Mouse (Mus musculus): ENCODE results near the gene Mrps33. TPM values are rescaled to one million over a fixed set of nuclear protein-coding genes. Genes with fewer than 3 reads are reported as not detected.

Mrps33 gene
- 69.7 and 88.6 TPM in 2 replicates for total RNA-seq (2012; rRNA removed)

DNA sequence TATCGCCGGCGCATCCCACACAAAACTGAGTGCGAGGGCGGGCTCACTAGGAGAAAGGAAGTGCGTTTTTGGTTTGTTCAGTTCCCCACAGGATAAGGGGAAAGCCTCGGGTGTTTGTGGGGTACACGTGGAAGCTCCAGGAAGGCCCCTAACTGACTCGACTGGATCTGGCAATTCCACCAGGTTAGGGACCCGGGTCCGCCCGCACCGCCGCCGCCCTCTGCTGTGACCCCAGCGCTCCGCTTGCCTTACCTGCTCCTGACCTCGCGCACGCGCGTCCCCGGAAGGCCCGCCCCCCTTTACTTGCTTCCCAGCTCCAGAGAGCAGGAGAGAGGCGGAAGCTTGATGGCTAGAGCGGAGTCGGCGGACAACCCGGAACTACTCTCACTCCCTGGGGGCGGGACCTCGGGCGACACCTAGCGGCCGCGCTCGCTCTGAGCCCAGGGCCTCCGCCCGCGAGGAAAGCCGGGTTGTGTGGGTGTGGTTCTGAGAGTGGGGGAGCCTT, at the start of gene Mrps33:
Gene Mrps33 (minus strand): TSS at position 377 of the 505 bp plus-strand sequence.
- DNase-seq (ENCODE audit: low read depth, low spot score) = peak; percentile 91
- Histone ChIP-seq H3K36me3 (ENCODE audit: control insufficient read depth, insufficient read depth, low read length, poor library complexity, severe bottlenecking) (no peaks in the 10 kb centered on the region), H3K9me3 (ENCODE audit: control insufficient read depth, insufficient read depth, low read depth, low read length) (no peaks in the 10 kb centered on the region), H3K4me3 (ENCODE audit: insufficient read depth in 1 of 2, low read depth in 1 of 2, low read length in 2 of 2, poor library complexity in 1 of 2, severe bottlenecking in 1 of 2) (peak within 1 kb of the TSS; percentile 79 to 83), H3K4me1 (ENCODE audit: control insufficient read depth in 2 of 2, insufficient read depth in 2 of 2, low read length in 2 of 2, poor library complexity in 1 of 2) (no peaks in the 10 kb centered on the region), H3K27ac (ENCODE audit: insufficient read depth, low read depth, low read length, poor library complexity, severe bottlenecking) (peak within 1 kb of the TSS; percentile 34; the same call in 1 of the 2 replicates), H3K9ac (ENCODE audit: insufficient read depth, low read depth, low read length, poor library complexity, severe bottlenecking) (peak within 1 kb of the TSS; percentile 87)
- in situ Hi-C loops (cut with MboI; ENCODE audit: low sequenced_read_pairs in 2 of 2, unreplicated experiment in 2 of 2) = no loop called here
- TF ChIP-seq ZNF384 (IDR thresholded peaks at IDR 0.05; ENCODE audit: low read depth, low read length) = no peak
- TF ChIP-seq HCFC1 (IDR thresholded peaks at IDR 0.05; ENCODE audit: borderline replicate concordance, insufficient read depth, low read length) = peak; percentile 84
- TF ChIP-seq ZC3H11A (IDR thresholded peaks at IDR 0.05; ENCODE audit: borderline replicate concordance, low read depth, low read length) = no peak
- no peak for TF ChIP-seq MAFK (IDR thresholded peaks at IDR 0.05; ENCODE audit: insufficient read depth, low read depth, low read length)
- 0 out of 2 replicates have a peak, but pooled peaks have one; percentile 36 for TF ChIP-seq CHD2 (IDR thresholded peaks at IDR 0.05; ENCODE audit: low read depth, low read length)

DNA sequence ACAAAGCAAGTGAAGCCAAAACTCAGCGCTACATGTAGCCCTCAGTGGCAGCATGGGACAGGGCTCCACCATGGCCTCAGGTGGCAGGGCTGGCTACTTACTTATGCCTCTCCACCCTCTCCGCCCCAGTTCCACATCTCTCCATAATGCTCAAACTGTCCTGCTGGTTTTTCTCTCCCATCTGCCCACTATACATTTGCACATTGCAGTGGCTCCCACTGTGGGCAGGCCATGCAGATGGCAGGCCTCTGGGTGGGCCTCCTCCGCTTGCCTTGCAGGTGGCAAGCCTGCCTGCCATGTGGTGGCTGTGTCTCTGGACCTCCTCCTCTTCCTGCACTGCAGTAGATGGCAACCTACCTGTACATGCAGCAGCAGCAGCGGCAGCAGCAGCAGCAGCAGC, 38.9 kb upstream of the Mrps33 start:
- H3K36me3 ChIP-seq (ENCODE audit: control insufficient read depth, insufficient read depth, low read length, poor library complexity, severe bottlenecking) = no peaks in the 10 kb centered on the region
- H3K9me3 ChIP-seq (ENCODE audit: control insufficient read depth, insufficient read depth, low read depth, low read length) = no peaks in the 10 kb centered on the region

DNA sequence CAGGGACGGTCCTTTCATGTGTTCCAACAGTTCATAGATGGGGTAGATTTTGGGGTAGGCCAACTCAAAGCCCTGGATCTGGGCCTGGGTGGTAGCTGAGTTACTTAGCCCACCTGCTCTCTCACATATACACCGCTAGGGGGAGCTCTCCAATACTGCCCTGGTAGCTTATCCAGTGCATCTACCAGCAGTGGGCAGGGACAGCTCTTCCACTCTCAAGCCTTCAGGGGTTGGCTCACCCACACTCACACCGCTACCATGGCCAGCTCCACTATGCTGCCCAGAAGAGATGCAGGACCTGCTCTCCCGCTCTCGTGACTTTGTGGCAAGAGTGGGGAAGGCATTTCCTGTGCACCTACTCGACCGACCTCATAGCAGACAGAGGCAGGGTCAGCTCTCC, 38.0 kb upstream of the Mrps33 start:
- no peaks in the 10 kb centered on the region; a peak in 1 of 4 replicates for H3K4me1 ChIP-seq (ENCODE audit: control insufficient read depth in 2 of 2, insufficient read depth in 2 of 2, low read length in 2 of 2, poor library complexity in 1 of 2)
- H3K4me3 ChIP-seq (ENCODE audit: insufficient read depth in 1 of 2, low read depth in 1 of 2, low read length in 2 of 2, poor library complexity in 1 of 2, severe bottlenecking in 1 of 2) = peak overlapping the region in 1 of 2 experiments; percentile 14; a peak in 1 of 4 replicates
- in situ Hi-C loops (cut with MboI; ENCODE audit: low sequenced_read_pairs in 2 of 2, unreplicated experiment in 2 of 2) = no loop called here
- H3K9ac ChIP-seq (ENCODE audit: insufficient read depth, low read depth, low read length, poor library complexity, severe bottlenecking) = no peak overlapping the region
- peak; percentile 66; the same call in 1 of the 2 replicates for TF ChIP-seq ZC3H11A (IDR thresholded peaks at IDR 0.05; ENCODE audit: borderline replicate concordance, low read depth, low read length)
- peak; percentile 48; the same call in 1 of the 2 replicates for TF ChIP-seq MAFK (IDR thresholded peaks at IDR 0.05; ENCODE audit: insufficient read depth, low read depth, low read length)
- no peak for TF ChIP-seq ZNF384 (IDR thresholded peaks at IDR 0.05; ENCODE audit: low read depth, low read length)
- TF ChIP-seq HCFC1 (IDR thresholded peaks at IDR 0.05; ENCODE audit: borderline replicate concordance, insufficient read depth, low read length) = no peak
- H3K36me3 ChIP-seq (ENCODE audit: control insufficient read depth, insufficient read depth, low read length, poor library complexity, severe bottlenecking) = no peaks in the 10 kb centered on the region
- DNase-seq (ENCODE audit: low read depth, low spot score) = peak; percentile 63
- H3K27ac ChIP-seq (ENCODE audit: insufficient read depth, low read depth, low read length, poor library complexity, severe bottlenecking) = no peak overlapping the region
- no peaks in the 10 kb centered on the region for H3K9me3 ChIP-seq (ENCODE audit: control insufficient read depth, insufficient read depth, low read depth, low read length)

More for the DNA sequence above, 38.9 kb upstream of the Mrps33 start:
- no peak overlapping the region for H3K27ac ChIP-seq (ENCODE audit: insufficient read depth, low read depth, low read length, poor library complexity, severe bottlenecking)
- H3K4me3 ChIP-seq (ENCODE audit: insufficient read depth in 1 of 2, low read depth in 1 of 2, low read length in 2 of 2, poor library complexity in 1 of 2, severe bottlenecking in 1 of 2) = no peak overlapping the region
- no peak for TF ChIP-seq ZC3H11A (IDR thresholded peaks at IDR 0.05; ENCODE audit: borderline replicate concordance, low read depth, low read length)
- TF ChIP-seq HCFC1 (IDR thresholded peaks at IDR 0.05; ENCODE audit: borderline replicate concordance, insufficient read depth, low read length) = no peak
- TF ChIP-seq CHD2 (IDR thresholded peaks at IDR 0.05; ENCODE audit: low read depth, low read length) = no peak
- TF ChIP-seq ZNF384 (IDR thresholded peaks at IDR 0.05; ENCODE audit: low read depth, low read length) = no peak
- TF ChIP-seq MAFK (IDR thresholded peaks at IDR 0.05; ENCODE audit: insufficient read depth, low read depth, low read length) = no peak
- in situ Hi-C loops (cut with MboI; ENCODE audit: low sequenced_read_pairs in 2 of 2, unreplicated experiment in 2 of 2) = no loop called here
- no peak for DNase-seq (ENCODE audit: low read depth, low spot score)
- H3K9ac ChIP-seq (ENCODE audit: insufficient read depth, low read depth, low read length, poor library complexity, severe bottlenecking) = no peak overlapping the region
- H3K4me1 ChIP-seq (ENCODE audit: control insufficient read depth in 2 of 2, insufficient read depth in 2 of 2, low read length in 2 of 2, poor library complexity in 1 of 2) = no peaks in the 10 kb centered on the region; a peak in 1 of 4 replicates

DNA sequence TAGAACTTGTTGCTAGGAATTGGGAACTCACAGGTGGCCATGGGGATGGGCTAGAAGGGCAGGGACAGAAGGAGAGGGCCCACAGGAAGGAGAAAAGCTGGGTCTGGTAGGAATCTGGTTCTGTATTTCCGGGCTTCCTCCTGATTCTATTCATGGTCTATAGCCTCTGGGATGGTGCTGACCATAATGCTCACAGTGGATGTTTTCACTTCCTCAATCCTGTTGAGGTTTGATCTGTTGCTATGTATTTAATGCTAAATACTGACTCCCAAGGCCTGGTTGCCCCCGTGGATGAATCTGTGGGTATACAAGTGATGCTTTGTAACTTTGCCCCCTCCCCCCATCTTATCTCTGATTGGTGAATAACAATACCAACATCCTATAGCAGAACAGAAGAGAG, 36.8 kb upstream of the Mrps33 start:
- Histone ChIP-seq H3K36me3 (ENCODE audit: control insufficient read depth, insufficient read depth, low read length, poor library complexity, severe bottlenecking) (no peaks in the 10 kb centered on the region), H3K4me1 (ENCODE audit: control insufficient read depth in 2 of 2, insufficient read depth in 2 of 2, low read length in 2 of 2, poor library complexity in 1 of 2) (no peaks in the 10 kb centered on the region; a peak in 1 of 4 replicates)
- in situ Hi-C loops (cut with MboI; ENCODE audit: low sequenced_read_pairs in 2 of 2, unreplicated experiment in 2 of 2) = no loop called here

More for the DNA sequence above, 36.8 kb upstream of the Mrps33 start:
- no peak overlapping the region for H3K9ac ChIP-seq (ENCODE audit: insufficient read depth, low read depth, low read length, poor library complexity, severe bottlenecking)
- no peak for TF ChIP-seq ZC3H11A (IDR thresholded peaks at IDR 0.05; ENCODE audit: borderline replicate concordance, low read depth, low read length)
- TF ChIP-seq MAFK (IDR thresholded peaks at IDR 0.05; ENCODE audit: insufficient read depth, low read depth, low read length) = no peak
- H3K9me3 ChIP-seq (ENCODE audit: control insufficient read depth, insufficient read depth, low read depth, low read length) = no peaks in the 10 kb centered on the region
- no peak overlapping the region for H3K4me3 ChIP-seq (ENCODE audit: insufficient read depth in 1 of 2, low read depth in 1 of 2, low read length in 2 of 2, poor library complexity in 1 of 2, severe bottlenecking in 1 of 2)
- no peak overlapping the region for H3K27ac ChIP-seq (ENCODE audit: insufficient read depth, low read depth, low read length, poor library complexity, severe bottlenecking)
- no peak for DNase-seq (ENCODE audit: low read depth, low spot score)

All from ES-E14 (cell line).